Mouse (Mus musculus): ENCODE results near the gene Slc39a11.

Slc39a11 gene

DNA sequence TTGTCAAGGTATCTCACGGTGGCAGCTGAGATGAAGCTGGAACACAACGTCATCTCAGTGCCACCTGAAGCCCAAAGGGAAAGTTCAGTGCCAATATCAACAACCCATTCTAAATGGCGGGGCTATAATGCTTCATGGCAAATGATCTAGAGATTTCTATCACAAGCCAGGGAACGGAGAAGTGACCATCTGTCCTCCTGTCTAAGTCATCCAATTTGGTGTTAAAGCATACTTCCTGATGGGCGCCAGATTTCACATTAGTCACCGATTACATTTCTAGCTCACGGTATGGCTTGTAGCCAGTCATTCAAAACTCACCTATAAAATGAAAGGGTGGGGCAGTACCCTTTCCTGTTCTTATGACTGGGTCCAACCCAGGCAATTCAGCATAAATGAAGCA is 435.1 kb downstream of the Slc39a11 start:
- DNase-seq: no peak

DNA sequence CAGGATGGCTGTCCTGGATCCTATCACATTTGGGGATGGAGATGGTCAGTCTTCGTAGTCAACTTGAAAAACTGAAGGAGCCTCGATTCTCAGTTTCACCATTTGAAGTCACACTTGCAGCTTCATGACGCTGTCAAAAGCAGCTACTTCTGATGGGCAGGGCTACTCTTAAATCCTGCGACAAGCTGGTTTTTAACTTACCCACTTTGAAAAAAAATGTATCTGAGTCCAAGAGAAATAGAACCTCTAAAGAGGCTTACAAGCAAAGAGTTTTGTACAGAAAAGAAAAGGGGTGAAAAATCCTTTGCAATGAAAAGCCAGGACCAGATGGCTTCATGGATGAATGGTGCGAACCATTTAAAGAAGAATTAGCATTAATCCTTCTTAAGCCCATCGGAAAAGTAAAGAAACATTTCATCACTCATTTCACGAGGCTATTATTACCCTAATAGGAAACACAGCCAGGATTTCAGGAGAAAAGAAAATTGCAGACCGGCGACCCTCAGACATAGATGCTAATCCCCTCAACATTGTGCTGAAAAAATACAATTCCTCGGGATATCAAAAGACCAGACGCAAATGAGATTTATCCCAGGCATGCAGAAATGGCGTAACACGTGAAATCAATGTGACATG is 437.4 kb downstream of the Slc39a11 start:
- no peak for DNase-seq

DNA sequence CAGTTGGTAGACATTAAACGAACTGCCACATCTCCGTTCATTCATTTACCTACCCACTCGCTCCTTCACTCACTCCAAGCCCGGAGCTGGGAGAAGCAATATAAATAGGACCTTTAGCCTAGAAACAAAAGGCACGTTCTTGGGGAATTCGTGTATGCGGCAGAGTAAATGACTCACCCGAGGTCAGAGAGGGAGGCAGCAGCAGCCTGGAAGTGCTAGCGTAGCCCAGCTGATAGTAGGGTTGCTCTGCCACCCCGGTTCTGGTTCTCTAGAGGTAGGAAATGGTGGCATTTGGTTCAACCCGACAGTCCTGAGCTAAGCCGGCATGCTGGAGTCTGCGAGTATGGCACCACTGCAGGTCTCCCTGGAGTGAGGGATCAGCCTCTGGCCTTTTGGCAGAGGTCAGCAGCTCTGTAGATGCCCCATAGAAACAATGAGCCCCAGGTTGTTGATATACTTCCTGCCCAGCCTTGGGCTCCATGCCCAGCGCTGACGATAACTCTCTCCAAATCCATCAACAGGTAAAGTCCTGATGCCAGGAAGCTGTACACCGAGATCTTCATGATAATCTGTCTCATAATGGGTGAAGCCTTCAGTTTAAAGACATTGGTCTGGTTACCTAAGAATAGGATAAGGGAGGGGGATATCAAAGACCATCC is 440.5 kb downstream of the Slc39a11 start:
- no peak for DNase-seq

DNA sequence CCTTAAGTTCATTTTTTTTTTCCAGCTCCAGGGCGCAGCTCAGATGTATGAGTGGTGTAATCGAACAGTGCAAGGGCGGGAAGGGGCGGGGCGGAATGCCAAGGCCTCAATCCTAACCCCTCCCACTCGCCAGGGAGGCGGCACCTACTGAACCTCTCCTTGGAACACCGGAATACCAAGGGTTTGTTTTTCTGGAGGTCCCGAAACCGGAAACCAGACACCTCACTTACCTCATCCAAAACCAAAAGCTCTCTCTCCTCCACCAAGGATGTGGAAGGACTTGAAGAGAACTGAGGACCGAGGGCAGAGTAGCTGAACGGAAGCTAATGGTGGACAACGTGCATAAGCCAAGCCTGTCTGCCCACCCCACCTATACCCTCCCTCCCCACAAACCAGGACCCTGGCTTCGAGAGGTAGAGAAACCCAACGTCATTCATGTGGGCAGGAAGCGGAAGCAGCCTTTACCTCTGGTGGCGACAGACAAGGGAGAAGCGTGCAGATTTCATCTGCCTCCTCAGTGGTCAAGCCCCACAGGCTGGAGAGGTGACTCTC is 441.3 kb downstream of the Slc39a11 start:
- no peak for DNase-seq

DNA sequence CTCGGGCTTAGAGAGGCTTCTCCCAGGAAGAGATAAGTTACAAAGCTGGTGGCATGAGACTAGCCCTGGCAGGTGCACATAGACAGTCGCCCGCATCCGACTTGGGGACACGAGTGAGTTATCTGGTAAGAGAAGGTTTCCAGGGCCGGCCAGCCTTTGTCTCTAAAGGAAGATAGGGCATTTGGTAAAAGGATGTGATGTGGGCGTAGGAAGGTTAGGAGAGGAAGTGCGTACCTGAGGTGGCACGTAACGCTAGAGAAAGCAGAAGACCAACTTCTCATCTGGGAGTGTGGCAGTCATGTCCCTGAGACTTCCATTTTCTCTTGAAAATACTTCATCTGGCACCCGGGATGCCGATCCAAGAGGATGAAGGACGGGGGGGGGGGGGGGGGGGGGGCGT is 441.9 kb downstream of the Slc39a11 start:
- DNase-seq: no peak

DNA sequence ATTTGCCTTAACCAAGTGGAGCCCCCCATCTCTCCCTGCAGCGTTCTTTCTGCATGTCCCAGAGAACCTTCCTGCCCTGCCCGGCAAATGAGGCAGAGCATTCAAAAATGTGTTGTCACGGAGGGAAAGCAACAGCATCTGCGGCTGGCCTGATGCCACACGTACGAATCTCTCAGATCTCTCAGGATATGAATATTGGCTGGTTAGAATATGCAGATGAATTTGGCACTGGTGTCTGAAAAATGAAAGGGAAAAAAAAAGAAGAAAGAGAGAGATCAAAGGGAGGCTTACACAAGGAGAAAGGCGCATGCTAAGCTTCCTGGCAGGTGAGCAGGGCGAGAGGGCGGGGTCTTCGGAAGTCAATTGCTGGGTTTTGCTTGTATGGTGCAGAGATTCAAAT is 443.8 kb downstream of the Slc39a11 start:
- DNase-seq: no peak

DNA sequence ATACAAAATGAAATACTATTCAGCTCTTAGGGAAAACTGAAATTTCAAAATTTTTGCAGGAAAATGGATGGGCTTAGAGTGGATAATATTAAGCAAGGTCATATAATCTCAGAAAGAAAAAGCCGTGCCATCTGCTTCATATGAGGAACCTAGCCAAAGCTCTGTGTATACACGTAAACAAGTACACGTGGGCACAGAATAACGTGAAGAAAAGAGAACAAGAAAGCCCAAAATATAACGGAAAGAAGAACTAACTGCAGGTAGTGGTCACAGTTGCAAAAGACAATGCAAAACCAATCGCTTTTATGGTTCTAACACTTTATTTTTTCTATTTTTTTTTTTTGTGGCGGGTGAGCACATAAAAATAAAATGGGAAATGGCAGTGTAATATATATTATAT is 446.9 kb downstream of the Slc39a11 start:
- no peak for DNase-seq

DNA sequence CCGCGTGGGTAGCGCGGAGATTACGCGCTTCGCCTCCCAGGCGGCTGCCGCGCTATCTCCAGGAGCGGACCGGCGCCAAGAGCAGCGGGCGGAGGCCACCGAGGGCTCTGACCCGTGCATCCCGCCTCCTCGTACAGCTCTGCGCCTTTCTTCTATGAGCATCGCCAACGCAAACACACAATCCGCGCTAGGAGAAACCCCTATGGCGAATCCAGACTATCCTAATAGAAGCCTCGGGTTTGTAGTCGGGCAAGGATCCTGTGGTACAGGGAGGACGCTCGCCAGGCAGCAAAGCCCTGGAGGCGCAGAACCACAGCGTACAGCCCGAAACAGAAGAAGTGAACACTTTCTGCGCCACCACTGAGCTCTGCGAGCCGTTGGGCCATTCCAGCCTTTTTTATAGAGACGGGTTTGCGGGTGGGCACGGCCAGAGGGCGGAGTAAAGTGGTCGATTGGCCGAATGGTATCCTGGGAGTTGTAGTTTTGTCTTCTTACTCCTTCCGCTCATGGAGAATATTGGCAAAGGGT is 448.3 kb downstream of the Slc39a11 start:
- DNase-seq: peak; percentile 85

DNA sequence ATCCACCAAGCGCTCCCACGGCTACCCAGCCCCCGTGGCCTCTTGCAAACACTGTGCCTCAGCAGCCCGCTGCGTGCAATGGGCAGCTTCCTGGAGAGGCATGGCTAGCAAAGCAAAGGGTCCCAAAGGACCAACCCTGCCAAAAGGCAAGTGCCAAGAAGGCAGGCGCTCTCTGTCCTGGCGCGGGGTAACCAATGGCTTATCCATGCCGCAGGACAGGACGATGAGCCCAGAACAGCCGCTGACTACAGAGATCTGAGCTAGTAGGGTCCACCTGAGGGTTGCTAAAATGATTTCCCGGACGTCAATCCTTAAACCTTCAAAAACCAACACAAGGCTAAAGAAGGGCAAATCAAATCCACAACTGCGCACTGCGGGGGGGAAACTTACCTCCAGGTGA is 449.0 kb downstream of the Slc39a11 start:
- DNase-seq: no peak

DNA sequence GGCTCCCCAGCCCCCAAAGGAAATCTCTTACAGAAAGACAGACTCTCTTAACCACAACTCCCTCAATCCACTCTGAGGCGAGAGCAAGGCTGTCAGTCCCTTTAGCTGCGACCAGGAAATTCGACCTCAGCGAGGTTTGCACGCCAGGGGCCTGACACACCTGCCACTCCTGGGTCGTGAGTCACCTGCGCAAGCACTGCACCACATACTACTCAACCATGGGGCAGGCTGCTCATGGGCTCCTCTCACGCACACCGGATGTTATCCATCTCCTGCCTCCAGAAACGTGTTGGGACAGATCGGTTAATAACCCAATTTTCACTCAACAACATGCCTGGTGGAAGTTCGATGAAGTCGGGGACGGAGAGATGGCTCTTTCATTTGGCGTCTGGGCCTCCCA is 451.3 kb downstream of the Slc39a11 start:
- DNase-seq: no peak

DNA sequence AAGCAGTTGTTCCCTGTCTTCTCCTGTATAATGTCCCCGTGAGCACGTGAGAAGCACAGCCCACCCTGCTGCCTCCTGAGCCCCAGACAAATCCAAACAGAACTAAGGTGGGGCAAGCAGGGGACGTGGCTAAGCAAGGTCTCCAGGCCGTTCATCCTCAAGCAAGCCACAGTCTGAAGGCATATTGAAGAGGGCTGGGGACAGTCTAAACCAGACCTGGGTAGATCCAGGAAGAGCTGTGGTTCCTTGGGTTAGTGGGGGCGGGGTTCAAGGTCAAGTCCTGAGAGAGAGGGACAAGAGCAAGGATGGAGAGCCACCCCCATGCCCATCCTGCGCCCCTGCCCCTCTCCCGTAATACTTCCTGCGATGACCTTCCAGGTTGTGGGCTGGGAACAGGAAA is 452.3 kb downstream of the Slc39a11 start:
- DNase-seq: no peak

DNA sequence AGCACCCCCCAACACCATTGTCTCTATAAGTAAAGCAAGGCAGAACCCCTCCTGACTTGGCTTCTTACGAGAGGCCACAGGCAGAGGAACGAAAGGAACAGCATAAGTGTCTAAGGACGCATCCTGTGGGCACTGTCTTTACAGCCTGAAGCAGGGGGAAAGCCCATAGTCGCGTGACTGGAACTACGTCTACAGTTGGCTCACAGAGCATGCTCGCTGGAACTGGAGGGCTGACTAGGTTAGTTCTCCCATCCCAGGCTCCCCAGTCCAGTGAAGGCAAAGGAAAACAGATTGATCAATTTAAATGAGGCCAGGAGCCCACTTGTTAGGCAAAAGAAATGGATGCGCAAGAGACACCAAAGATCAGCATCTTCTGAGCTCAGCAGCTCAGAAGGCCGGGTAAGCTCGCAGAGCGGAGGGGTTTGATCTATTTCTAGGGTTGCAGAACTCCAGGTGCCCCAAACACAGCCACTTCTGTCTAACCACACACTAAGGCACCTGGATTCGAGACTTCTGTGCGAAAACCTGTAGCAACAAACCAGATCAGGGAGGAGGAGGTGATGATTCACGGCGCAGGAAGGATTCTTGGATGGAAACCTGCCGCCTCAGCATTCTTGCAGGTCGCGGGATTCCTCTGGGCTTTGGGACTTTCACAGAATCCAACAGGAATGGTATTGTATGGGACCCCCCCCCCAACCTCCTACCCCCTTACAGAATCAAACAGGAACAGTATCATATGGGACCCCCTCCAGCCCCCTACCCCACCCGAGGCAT is 453.5 kb downstream of the Slc39a11 start:
- DNase-seq: no peak
